Mouse (Mus musculus): ENCODE data around the gene Pcid2. TPM values are rescaled to one million over a fixed set of nuclear protein-coding genes. Genes with fewer than 3 reads are reported as not detected.
A peak's percentile ranks its signal among the peaks of the same experiment; 100 is the strongest.
"Not testable (repeated sequence)": the region's sequence is repeated elsewhere in the genome, so short reads cannot be mapped to it uniquely, and the experiment has no call there.

Gene Pcid2
- total RNA-seq, 2 experiments from 2014 or later: 26.9 to 28.7 TPM

DNA sequence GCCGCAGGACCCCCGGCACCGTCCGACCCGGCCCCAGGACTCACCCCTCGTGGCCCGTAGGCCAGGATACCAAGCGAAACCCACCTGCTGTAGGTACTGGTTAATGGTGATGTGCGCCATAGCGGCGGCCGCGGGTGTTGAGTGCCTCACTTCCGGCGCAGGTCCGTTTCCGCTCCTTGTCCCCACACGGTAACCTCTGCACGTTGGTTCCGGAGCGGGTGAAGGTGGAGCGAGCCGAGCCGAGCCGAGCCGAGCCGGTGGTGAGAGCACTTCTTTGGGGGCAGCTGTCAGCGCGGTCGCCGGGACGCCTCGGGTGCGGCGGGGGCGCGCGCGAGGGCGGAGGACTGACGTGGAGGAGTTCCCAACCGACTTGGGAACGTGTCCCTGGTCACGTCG lies 570 bp downstream of the Pcid2 start:
- DNase-seq (ENCODE audit: low spot score in 2 of 2): peak; percentile 88 to 95

DNA sequence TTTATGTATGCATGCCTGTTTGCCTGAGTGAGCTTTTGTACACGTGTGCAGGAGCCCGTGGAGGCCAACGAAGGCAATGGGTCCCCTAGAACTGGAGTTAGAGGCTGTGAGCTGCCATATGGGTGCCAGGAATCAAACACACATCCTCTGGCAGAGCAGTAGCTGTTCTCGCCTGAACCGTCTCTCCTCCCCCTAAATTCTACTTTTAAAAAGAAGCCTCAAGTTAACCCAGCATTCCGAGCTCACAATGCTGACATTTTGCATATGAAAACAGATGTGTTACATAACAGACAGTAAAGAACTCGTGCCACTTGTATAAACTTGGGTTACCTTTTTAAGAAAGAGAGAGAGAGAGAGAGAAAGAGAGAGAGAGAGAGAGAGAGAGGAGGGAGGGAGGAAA lies 27.7 kb downstream of the Pcid2 start:
- DNase-seq (ENCODE audit: low spot score in 2 of 2): no peak

DNA sequence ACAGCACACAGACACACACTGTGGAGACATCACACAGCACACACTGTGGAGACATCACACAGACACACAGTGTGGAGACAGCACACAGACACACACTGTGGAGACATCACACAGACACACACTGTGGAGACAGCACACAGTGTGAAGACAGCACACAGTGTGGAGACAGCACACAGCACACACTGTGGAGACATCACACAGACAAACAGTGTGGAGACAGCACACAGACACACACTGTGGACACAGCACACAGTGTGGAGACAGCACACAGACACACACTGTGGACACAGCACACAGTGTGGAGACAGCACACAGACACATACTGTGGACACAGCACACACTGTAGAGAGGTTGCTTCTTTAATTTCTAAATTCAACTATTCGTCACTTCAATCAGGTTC lies 29.7 kb downstream of the Pcid2 start:
- not testable (repeated sequence) for DNase-seq (ENCODE audit: low spot score in 2 of 2)

DNA sequence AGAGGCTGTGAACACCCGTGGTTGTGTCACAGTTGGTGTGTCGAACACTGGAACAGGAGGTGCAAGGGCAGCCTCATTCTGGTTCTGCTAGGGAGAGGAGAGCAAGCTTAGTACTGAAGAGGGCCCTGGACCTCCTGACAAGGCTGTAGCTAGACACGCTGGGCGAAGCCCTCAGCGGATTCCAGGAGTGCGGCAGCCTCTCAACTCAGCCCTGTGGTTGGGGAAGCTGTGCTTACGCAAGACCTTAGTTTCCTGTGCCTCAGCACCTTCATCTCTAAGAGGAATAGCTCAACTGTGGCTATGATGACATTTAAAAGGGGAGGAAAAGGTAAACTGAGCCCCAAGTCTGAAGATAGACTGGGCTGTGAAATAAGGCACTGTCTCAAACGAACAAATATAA lies 30.2 kb downstream of the Pcid2 start:
- DNase-seq (ENCODE audit: low spot score in 2 of 2): no peak

DNA sequence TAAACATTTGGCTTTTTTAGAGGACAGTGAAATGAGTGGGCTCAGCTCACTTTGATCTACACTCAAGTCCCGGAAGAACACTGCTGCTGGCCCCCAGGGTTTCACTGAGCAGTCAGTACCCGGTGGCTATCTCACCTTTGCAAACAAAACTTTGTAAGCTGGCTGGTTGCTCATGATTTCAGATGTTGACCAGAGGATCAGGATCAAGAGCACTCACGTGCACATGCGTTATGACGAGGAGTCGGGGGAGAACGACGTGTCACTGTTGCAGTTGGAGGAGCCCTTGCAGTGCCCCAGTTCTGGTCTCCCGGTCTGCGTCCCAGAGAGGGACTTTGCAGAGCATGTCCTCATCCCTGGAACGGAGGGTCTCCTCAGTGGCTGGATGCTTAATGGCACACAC lies 32.0 kb downstream of the Pcid2 start:
- DNase-seq (ENCODE audit: low spot score in 2 of 2): no peak

DNA sequence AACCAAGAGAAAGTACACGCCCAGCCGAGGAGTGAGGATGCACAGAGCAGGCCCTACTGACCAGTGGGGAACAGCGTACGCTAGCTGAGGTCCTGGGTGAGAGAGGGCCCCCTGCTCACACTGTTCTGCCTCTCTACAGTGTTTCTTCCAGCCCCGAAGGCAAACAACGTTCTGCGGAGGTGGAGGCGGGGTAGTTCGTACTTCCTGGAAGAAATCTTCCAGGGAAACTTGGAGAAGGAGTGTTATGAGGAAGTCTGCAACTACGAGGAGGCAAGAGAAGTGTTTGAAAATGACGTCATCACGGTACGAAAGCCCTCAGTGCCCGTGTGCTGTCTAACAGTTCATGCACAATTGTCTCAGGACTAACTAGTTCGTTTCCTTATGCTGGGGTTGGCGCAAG lies 42.1 kb downstream of the Pcid2 start:
- DNase-seq (ENCODE audit: low spot score in 2 of 2): no peak

DNA sequence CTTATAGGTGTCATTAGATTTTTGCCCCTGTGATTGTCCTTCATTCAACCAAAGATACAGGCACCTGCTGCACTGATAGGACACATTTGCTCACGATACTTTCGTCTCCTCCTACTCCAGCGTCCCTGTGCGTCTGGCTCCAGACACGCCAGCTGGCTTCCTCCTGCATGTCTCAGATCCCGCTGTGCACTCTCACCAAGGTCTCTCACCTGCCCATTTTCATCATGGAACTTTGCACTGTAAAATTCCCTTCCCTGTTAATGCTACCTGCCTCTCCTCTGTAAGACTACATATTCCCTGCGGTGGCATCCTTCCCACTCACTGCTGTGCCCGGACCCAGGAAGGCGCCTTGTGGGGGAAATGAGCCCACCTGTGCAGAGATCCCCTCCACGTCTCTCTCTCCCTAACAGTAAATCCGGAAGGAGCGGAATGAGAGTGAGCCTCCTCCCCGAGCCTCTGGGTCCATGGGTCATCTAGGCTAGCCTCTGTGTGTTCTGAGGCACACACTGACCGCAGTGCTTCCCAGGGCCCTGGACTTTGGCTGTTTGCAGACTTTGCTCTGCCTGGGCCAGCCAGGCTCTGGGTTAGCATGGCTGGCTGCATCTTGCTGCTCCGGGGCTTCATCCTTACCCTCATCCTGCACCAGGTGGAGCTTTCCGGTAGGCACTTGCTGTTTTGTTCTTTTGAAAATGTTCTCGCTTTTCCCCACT lies 44.7 kb downstream of the Pcid2 start, which contains the start of gene Proz:
Gene Proz (plus strand): TSS at position 474 of the 710 bp plus-strand sequence.
- DNase-seq (ENCODE audit: low spot score in 2 of 2): no peak

DNA sequence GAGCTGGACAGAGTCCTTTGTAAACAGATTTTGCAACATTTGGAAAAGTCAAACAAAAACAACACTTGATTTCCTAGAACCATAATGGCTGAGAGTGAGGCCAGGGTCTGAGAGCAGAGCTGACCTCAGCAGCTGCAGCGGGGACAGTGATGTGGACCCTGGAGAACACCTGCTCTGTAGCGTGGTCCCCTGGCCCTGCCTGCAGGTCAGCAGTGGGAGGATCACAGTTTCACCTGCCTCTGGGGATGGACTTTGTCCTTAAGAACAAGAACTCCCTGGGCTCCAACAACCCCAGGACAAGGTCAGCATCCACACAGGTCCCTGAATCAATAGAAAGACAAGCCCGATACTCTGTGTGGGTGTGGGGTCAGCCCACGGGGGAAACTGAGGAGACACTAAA lies 47.9 kb downstream of the Pcid2 start:
- no peak for DNase-seq (ENCODE audit: low spot score in 2 of 2)

DNA sequence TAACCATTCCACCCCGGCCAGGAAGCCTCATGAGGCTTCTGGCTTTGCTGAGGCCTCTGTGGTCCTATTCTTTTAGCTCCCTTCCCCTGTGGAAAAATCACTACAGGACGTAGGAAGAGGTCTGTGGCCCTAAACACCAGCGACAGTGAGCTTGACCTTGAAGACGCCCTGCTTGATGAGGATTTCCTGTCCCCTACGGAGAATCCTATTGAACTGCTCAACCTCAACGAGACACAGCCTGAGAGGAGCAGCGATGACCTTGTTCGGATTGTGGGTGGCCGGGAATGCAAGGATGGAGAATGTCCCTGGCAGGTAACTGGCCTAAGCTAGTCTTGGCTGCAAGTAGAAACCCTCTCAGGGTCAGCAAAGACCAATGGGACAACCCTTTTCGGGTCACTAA lies 54.7 kb downstream of the Pcid2 start:
- no peak for DNase-seq (ENCODE audit: low spot score in 2 of 2)

DNA sequence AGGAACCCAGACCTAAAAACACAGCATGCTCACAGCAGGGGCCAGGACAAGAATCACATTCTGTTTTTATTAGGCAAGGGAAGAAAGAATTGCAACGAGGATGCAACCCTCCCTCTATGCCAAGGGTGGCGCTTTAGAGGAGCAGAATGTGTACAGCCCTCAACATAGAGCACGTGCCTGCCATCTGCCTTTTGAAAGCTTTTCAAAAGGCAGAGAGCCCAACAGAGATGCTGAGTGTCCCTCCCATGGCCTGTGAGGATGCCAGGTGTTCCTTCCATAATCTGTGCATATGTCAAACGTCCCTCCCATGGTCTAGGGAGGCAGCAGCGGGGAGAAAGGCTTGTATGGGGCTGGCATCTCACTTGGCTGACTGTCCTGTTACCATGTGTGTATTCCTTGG lies 57.6 kb downstream of the Pcid2 start:
- no peak for DNase-seq (ENCODE audit: low spot score in 2 of 2)

DNA sequence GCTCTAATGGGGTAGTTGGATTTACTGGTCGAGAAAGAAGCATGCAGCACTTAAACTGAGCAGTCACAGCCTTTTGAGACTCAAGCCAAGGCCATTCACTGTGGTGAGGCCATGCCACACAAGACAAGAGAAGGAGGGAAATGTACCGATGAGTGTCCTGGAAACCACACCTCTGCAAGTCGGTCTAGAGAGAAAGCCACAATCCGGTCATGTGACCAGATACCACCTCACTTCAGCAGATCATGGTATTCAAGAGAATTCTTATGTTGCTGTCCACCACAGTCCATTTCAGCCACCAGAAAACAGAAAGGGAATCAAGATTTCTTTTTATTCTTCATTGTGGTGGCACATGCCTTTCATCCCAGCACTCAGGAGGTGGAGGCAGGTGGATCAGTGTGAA lies 63.8 kb downstream of the Pcid2 start:
- no peak for DNase-seq (ENCODE audit: low spot score in 2 of 2)

DNA sequence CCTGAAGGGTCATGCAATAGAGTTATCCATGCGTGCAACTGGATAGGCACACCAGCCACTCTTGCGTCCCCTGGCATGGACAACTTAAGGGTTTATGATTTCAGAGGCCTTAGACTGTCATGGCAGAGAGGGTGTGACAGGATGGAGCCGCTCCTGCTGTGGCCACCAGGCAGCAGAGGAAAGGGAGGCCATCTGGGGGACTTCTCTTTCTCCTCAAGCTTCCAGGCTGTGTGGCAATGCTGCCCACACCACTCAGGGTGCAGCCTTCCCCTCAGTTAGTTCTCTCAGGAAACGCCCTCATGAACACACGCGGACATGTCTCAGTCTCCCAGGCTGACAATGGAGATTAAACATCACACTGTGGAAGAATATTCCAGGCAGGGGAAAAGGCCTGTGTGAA lies 66.2 kb downstream of the Pcid2 start:
- no peak for DNase-seq (ENCODE audit: low spot score in 2 of 2)

DNA sequence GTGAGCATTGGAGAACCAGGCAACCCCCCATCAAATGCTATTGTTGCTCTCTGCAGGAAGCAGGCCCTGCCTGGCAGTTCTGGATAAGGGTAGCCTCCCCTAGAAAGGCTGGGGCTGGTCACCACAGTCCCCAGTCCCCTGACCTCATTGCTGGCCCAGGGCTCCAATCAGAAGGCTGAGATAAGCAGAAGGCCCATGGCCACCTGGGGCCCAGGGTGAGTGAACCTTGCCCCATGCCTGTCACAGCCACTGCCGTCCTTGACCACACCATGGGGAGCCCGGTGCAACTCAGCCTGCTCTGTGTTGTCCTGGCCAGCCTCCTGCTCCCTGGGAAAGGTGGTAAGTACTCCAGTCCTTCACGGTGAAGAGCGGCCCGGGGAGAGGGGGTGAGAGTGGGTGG lies 67.7 kb downstream of the Pcid2 start:
- DNase-seq (ENCODE audit: low spot score in 2 of 2): no peak

DNA sequence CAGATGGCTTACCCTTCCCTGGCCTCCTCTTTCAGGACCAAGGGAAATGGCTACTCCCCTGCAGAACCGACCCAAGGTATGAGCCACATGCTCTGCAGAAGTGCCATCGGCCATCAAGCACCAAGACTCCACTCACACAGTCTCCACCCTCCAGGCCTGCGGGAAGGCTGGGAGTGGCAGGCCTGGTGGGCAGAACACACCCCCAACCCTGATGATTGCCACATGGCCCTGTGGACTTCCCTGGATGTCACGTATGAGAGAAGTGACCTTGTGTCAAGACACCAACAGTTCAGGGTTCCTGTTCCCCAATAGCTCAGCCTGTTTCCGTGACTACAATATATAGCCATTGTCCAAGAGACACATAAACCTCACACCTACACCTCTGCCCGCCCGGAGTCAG lies 68.2 kb downstream of the Pcid2 start, which contains the start of gene F10:
Gene F10 (plus strand): TSS at position 294 of the 400 bp plus-strand sequence.
- DNase-seq (ENCODE audit: low spot score in 2 of 2): no peak

DNA sequence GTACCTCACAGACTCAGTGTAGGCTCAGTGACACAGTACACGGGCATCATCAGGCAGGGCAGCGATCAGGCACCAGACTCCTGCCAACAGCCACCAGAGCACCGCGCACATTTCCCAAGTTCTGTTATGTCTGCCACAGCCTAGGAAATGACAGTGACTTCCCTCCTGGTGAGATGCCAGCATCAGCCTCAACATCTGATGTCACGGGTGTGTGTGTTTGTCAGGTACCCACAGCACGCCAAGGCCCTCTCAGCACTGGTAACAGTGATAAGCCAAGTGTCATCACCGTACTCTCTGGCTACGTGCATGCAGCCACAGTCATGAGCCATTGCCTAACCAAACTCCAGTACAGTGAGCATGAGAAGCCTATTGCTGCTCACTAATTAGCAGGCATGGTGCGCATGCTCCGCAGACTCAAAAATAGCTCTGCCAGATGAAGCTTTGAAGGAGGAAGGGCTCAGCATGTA lies 68.9 kb downstream of the Pcid2 start:
- no peak for DNase-seq (ENCODE audit: low spot score in 2 of 2)

DNA sequence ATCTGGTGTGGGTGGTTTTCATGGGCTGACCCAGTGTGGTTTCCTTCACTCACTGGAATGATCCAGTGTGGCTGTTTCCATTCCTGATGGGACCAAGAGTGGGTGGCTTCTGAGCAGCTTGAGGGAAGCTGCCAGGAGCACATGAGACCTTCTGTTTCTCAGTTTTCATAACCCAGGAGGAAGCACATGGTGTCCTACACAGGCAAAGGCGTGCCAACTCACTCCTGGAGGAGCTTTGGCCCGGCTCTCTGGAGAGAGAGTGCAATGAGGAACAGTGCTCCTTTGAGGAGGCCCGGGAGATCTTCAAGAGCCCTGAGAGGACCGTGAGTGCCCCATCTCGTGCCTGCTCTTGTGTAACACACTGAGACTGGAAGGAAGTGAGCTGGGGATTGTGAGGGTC lies 76.8 kb downstream of the Pcid2 start:
- no peak for DNase-seq (ENCODE audit: low spot score in 2 of 2)

DNA sequence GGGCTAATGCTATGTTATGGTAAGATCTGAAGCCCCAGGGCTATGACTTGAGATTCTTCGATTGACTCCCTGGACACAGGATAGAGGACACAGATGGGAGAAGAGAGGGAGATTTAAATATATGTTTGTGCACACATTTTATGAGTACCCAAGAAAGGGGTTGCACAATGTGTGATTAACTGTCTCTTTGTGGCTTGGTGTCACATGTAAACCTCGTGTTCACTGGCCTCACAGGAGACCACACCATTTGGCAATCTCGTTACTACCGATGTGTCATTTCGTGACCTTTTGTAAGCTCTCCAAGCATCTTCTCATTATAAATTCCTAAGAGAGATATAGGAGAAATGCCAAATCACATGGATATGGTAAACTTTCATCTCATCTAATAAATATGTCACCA lies 77.6 kb downstream of the Pcid2 start:
- no peak for DNase-seq (ENCODE audit: low spot score in 2 of 2)

Small RNAs within 50 kb of the gene (microRNA-seq; reads per million reads assigned to microRNA genes)
- gene Mir7065: not detected

Other genes starting within 250 kb of the Pcid2 start
- 10 to 100 TPM; 37.7 to 49.5 TPM for gene Mcf2l, start 231.7 kb downstream of the Pcid2 start, total RNA-seq (2021)
- gene F7, start 79.4 kb downstream of the Pcid2 start, total RNA-seq (2021): 1 to 10 TPM in 1 of 2 experiments, under 1 TPM in 1; 0.67 to 8.4 TPM
- 10 to 100 TPM in 1 of 2 experiments, 1 to 10 TPM in 1; 3.1 to 53.4 TPM for gene F10, start 68.2 kb downstream of the Pcid2 start, total RNA-seq (2021)
- 10 to 100 TPM in 1 of 2 experiments, 1 to 10 TPM in 1; 1.1 to 17.4 TPM for gene Proz, start 44.5 kb downstream of the Pcid2 start, total RNA-seq (2021)
- 100 to 1,000 TPM; 135 to 137 TPM for gene Cul4a, start 162 bp upstream of the Pcid2 start, total RNA-seq (2021)
- 100 to 1,000 TPM; 311 to 322 TPM for gene Lamp1, start 53.7 kb upstream of the Pcid2 start, total RNA-seq (2021)
- gene Grtp1, start 95.2 kb upstream of the Pcid2 start, total RNA-seq (2021): 10 to 100 TPM; 15.2 to 18.9 TPM
- gene Adprhl1, start 148.7 kb upstream of the Pcid2 start, total RNA-seq (2021): 1 to 10 TPM; 1.3 to 4.4 TPM
- gene Dcun1d2, start 182.7 kb upstream of the Pcid2 start, total RNA-seq (2021): 10 to 100 TPM; 17.6 to 17.9 TPM
- 10 to 100 TPM; 32.0 to 37.0 TPM for gene Tmco3, start 182.7 kb upstream of the Pcid2 start, total RNA-seq (2021)
- 10 to 100 TPM; 94.9 to 95.6 TPM for gene Tfdp1, start 233.3 kb upstream of the Pcid2 start, total RNA-seq (2021)

All from adrenal gland, postnatal 4 days (tissue).